Mouse (Mus musculus) stomach, embryonic 14.5 days (tissue): Measurements from ENCODE around the gene Zfp810. TPM values are rescaled to one million over a fixed set of nuclear protein-coding genes. Genes with fewer than 3 reads are reported as not detected.
A peak's percentile ranks its signal among the peaks of the same experiment; 100 is the strongest.
"Not testable (repeated sequence)": the region's sequence is repeated elsewhere in the genome, so short reads cannot be mapped to it uniquely, and the experiment has no call there.

ENCODE experiments used
- ATAC-seq: fragments of 200-750 bp; cut with Nextera tagmentation; 2 replicates; pipeline ENCODE4 v1.8.0; 2017; ENCODE audit warnings: low read depth, moderate TSS enrichment; ENCODE audit not compliant: insufficient number of reproducible peaks, insufficient read depth, low FRiP score
- H3K27ac ChIP-seq: fragments of 300-500 bp; sonication (generic); 2 replicates; pipeline ENCODE4 v1.5.1; 2014; ENCODE audit warnings: mild to moderate bottlenecking, low read length, moderate library complexity, mixed read lengths
- H3K27me3 ChIP-seq: fragments of 300-500 bp; sonication (generic); 2 replicates; pipeline ENCODE4 v1.6.1; 2014; ENCODE audit warnings: low read length, control low read depth, mixed read lengths; ENCODE audit not compliant: control insufficient read depth, insufficient read depth
- H3K36me3 ChIP-seq: fragments of 300-500 bp; sonication (generic); 2 replicates; pipeline ENCODE4 v1.6.1; 2014; ENCODE audit warnings: mild to moderate bottlenecking, control low read depth, low read length, moderate library complexity, mixed read lengths; ENCODE audit not compliant: control insufficient read depth, insufficient read depth
- H3K4me1 ChIP-seq: fragments of 300-500 bp; sonication (generic); 2 replicates; pipeline ENCODE4 v1.6.1; 2014; ENCODE audit warnings: low read length, control low read depth, mixed read lengths; ENCODE audit not compliant: control insufficient read depth, insufficient read depth
- H3K4me2 ChIP-seq: fragments of 300-500 bp; sonication (generic); replicated peaks from 2 replicates; pipeline ENCODE4 v1.6.1; 2014; ENCODE audit warnings: low read depth, low read length, control low read depth
- H3K4me3 ChIP-seq: fragments of 300-500 bp; sonication (generic); 2 replicates; pipeline ENCODE4 v1.5.1; 2014; ENCODE audit warnings: low read depth, low read length, control low read depth
- H3K9ac ChIP-seq: fragments of 300-500 bp; sonication (generic); replicated peaks from 2 replicates; pipeline ENCODE4 v1.6.1; 2014; ENCODE audit warnings: low read depth, mild to moderate bottlenecking, control low read depth, low read length, moderate library complexity, mixed read lengths
- H3K9me3 ChIP-seq: fragments of 300-500 bp; sonication (generic); 2 replicates; pipeline ENCODE4 v1.6.1; 2016; ENCODE audit warnings: low read depth, low read length, control low read depth; ENCODE audit not compliant: control insufficient read depth
- WGBS: fragments of 180-500 bp; shearing (Covaris S2); extraction: QIAGEN DNeasy Blood & Tissue Kit; methylation state at CpG from one replicate; pipeline ENCODE4 v1.1.7; 2014; 5-methylcytosine and 5-hydroxymethylcytosine counted together
- polyA plus RNA-seq: library from polyadenylated mRNA; unstranded; fragments of >200 nt; fragmentation: Nextera tagmentation; extraction: Ambion mirVana; gene quantifications from 2 replicates; pipeline ENCODE4 v1.2.1, GENCODE M21; 2014

Zfp810 gene
- polyA plus RNA-seq, 1 experiment from 2014 or later, result 21.1 TPM

- no peaks in the 10 kb centered on the region for H3K27me3 ChIP-seq
- WGBS, result 97% methylated on average over 1 of the region's 1 CpGs
- no peak overlapping the region for H3K27ac ChIP-seq
- no peaks in the 10 kb centered on the region for H3K9me3 ChIP-seq
- H3K9ac ChIP-seq, result no peak overlapping the region
- H3K36me3 ChIP-seq, result no peaks in the 10 kb centered on the region
- H3K4me2 ChIP-seq, result no peak overlapping the region
- no peaks in the 10 kb centered on the region; the same call in 1 of the 2 replicates for H3K4me1 ChIP-seq
- H3K4me3 ChIP-seq, result no peak overlapping the region
- ATAC-seq, result no peak
Observed at GRCm38 (mm10) chr9:22324579-22324978, 17.1 kb upstream of the Zfp810 start.

DNA sequence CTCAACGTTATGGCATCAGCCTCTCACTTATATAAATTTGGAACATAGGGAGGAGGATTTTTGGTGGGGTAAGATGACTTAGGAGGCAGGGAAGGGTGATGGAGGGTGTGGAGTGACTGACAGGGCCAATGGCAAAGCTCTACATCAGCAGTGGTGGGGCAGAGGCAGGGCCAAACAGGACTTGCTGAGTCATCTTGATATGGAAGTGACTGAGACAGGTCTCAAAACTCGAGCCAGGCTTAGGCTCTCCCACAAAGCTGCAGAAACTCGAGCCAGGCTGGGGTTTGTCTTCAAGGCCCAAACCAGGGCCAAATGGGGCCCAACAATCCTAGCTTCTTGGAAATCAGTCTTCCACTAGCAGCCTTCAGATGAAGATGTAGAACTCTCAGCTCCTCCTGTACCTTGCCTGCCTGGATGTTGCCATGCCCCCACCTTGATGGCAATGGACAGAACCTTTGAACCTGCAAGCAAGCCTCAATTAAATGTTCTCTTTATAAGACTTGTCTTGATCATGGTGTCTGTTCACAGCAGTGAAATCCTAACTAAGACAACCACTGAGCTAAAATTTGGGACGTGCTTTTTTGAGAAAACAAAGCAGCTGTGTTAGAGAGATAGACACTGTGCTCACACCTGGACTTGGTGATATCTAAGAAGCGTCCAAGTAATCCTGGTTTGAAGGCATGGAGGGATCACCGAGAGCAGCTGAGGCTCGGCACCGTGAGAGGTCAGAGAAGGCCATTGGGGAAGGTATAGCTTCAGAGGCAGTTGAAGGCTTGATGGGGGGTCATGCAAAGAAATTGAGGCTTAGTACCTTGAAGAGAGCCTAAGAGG lies 15.1 kb upstream of the Zfp810 start:
- H3K4me3 ChIP-seq, result no peak overlapping the region
- H3K4me2 ChIP-seq, result no peak overlapping the region
- 0 out of 2 replicates have a peak, but pooled peaks cover 5% of the 10 kb centered on the region for H3K9me3 ChIP-seq
- H3K27ac ChIP-seq, result no peak overlapping the region
- no peaks in the 10 kb centered on the region for H3K27me3 ChIP-seq
- H3K36me3 ChIP-seq, result no peaks in the 10 kb centered on the region
- ATAC-seq, result no peak
- WGBS, result 70% methylated on average over 8 of the region's 8 CpGs
- no peak overlapping the region for H3K9ac ChIP-seq
- no peaks in the 10 kb centered on the region; the same call in 1 of the 2 replicates for H3K4me1 ChIP-seq

DNA sequence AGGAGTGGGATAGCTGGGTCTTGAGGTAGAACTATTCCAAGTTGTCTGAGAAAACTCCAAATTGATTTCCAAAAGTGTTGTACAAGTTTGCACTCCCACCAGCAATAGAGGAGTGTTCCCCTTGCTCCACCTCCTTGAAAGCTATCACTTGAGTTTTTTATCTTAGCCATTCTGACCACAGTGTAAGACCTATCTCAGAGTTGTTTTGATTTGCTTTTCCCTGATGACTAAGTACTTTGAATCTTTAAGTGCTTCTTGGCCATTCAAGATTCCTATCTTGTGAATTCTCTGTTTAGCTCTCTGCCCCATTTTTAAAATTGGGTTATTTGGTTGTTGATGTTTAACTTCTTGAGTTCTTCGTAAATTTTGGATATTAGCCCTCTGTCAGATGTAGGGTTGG lies 11.7 kb upstream of the Zfp810 start:
- no peak overlapping the region for H3K4me3 ChIP-seq
- H3K4me1 ChIP-seq, result no peaks in the 10 kb centered on the region
- H3K27me3 ChIP-seq, result no peaks in the 10 kb centered on the region
- no peak overlapping the region for H3K4me2 ChIP-seq
- ATAC-seq, result no peak
- WGBS, result 83% methylated on average over 1 of the region's 1 CpGs
- no peaks in the 10 kb centered on the region for H3K36me3 ChIP-seq
- H3K27ac ChIP-seq, result no peak overlapping the region
- no peak overlapping the region for H3K9ac ChIP-seq
- H3K9me3 ChIP-seq, result 0 out of 2 replicates have a peak, but pooled peaks cover 5% of the 10 kb centered on the region

DNA sequence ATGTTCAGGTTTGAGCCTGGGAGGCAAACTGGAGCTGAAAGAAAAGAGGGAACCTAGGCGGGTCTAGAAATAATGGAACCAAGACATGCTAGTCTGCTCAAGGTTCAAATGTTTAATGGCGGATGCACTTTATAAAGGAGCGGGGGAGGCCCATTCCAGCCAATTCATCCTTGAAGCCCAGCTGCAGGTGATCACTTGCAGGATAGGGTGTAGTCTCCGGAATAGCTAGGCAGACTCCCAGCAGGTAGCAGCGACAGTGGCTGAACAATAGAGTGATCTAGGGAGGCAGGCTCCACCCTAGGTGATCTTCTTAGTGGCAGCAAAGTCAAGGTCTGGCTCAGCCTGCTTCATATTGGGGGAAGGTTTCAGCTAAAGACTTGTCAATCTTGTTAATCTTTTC lies 8.6 kb upstream of the Zfp810 start:
- H3K27me3 ChIP-seq, H3K9me3 ChIP-seq, H3K36me3 ChIP-seq, H3K9ac ChIP-seq, H3K4me2 ChIP-seq, H3K4me1 ChIP-seq, ATAC-seq, H3K4me3 ChIP-seq, H3K27ac ChIP-seq: not testable (repeated sequence)
- WGBS, result 75% methylated on average over 5 of the region's 5 CpGs

- Histone ChIP-seq H3K27me3 (no peaks in the 10 kb centered on the region), H3K4me3 (no peak overlapping the region), H3K4me1 (no peaks in the 10 kb centered on the region), H3K27ac (no peak overlapping the region), H3K9ac (no peak overlapping the region), H3K36me3 (no peaks in the 10 kb centered on the region), H3K9me3 (0 out of 2 replicates have a peak, but pooled peaks cover 8% of the 10 kb centered on the region), H3K4me2 (no peak overlapping the region)
- 82% methylated on average over 3 of the region's 3 CpGs for WGBS
- ATAC-seq, result no peak
Observed at GRCm38 (mm10) chr9:22314066-22314465, 6.6 kb upstream of the Zfp810 start.

GRCm38 (mm10) chr9:22313218-22313617 lies 5.8 kb upstream of the Zfp810 start:
- Histone ChIP-seq H3K9ac (no peak overlapping the region), H3K4me1 (no peaks in the 10 kb centered on the region), H3K27ac (no peak overlapping the region), H3K36me3 (no peaks in the 10 kb centered on the region), H3K4me2 (no peak overlapping the region), H3K4me3 (no peak overlapping the region), H3K9me3 (0 out of 2 replicates have a peak, but pooled peaks cover 5% of the 10 kb centered on the region), H3K27me3 (no peaks in the 10 kb centered on the region)
- ATAC-seq, result no peak
- 68% methylated on average over 5 of the region's 5 CpGs for WGBS

- Histone ChIP-seq H3K9ac (no peak overlapping the region), H3K4me1 (peaks cover 10% of the 10 kb centered on the region), H3K9me3 (0 out of 2 replicates have a peak, but pooled peaks cover 3% of the 10 kb centered on the region), H3K36me3 (peaks cover 5% of the 10 kb centered on the region; the same call in 1 of the 2 replicates), H3K4me3 (no peak overlapping the region), H3K27me3 (no peaks in the 10 kb centered on the region), H3K4me2 (no peak overlapping the region), H3K27ac (no peak overlapping the region)
- whole genome bisulfite sequencing, result 91% methylated on average over 5 of the region's 5 CpGs
- ATAC-seq, result no peak
Observed at GRCm38 (mm10) chr9:22309651-22310050, 2.2 kb upstream of the Zfp810 start.

GRCm38 (mm10) chr9:22307920-22308262 lies 443 bp upstream of the Zfp810 start:
- Histone ChIP-seq H3K4me3 (peak overlapping the region; percentile 93), H3K9ac (peak overlapping the region; percentile 97; the same call in 1 of the 2 replicates), H3K4me2 (peak overlapping the region; percentile 70), H3K36me3 (peaks cover 19% of the 10 kb centered on the region; the same call in 1 of the 2 replicates)
- H3K4me1 ChIP-seq, H3K27me3 ChIP-seq, H3K27ac ChIP-seq, H3K9me3 ChIP-seq: not testable (repeated sequence)
- 0 out of 2 replicates have a peak, but pooled peaks have one; percentile 19 for ATAC-seq
- 14% methylated on average over 9 of the region's 9 CpGs for WGBS
